Mouse (Mus musculus): ENCODE results near the gene Krtap4-7.

- no peak for TF ChIP-seq CTCF (IDR thresholded peaks at IDR 0.05; ENCODE audit: borderline replicate concordance, insufficient read depth, low read depth, low read length)
- no peak for TF ChIP-seq POLR2A (IDR thresholded peaks at IDR 0.05; ENCODE audit: borderline replicate concordance, insufficient read depth, low read length)
Measured at GRCm38 (mm10) chr11:99690463-99690862, 46.6 kb upstream of the Krtap4-7 start, which contains the start of gene Gm14190.

All from cerebellum, adult 2 months (tissue).